Mouse (Mus musculus): ENCODE results near the gene Inpp5a. TPM values are rescaled to one million over a fixed set of nuclear protein-coding genes. Genes with fewer than 3 reads are reported as not detected.
A peak's percentile ranks its signal among the peaks of the same experiment; 100 is the strongest.

The Inpp5a gene
- total RNA-seq, 2 experiments from 2014 or later, result 28.6 to 29.6 TPM

GRCm38 (mm10) chr7:139439031-139439430, 50.1 kb downstream of the Inpp5a start:
- intact Hi-C loops (cut with DNase I), result no loop called here
- no peak for DNase-seq

GRCm38 (mm10) chr7:139439922-139440895, 51.3 kb downstream of the Inpp5a start:
- intact Hi-C loops (cut with DNase I), result no loop called here
- DNase-seq, result no peak

GRCm38 (mm10) chr7:139441022-139441421, 52.1 kb downstream of the Inpp5a start:
- DNase-seq, result peak; percentile 23
- intact Hi-C loops (cut with DNase I), result no loop called here

GRCm38 (mm10) chr7:139441761-139442211, 52.9 kb downstream of the Inpp5a start:
- DNase-seq, result peak; percentile 45
- intact Hi-C loops (cut with DNase I), result no loop called here

GRCm38 (mm10) chr7:139445621-139446020, 56.7 kb downstream of the Inpp5a start:
- DNase-seq, result no peak
- intact Hi-C loops (cut with DNase I), result no loop called here

GRCm38 (mm10) chr7:139447381-139447780, 58.5 kb downstream of the Inpp5a start:
- intact Hi-C loops (cut with DNase I), result no loop called here
- no peak for DNase-seq

- intact Hi-C loops (cut with DNase I), result no loop called here
- no peak for DNase-seq
These were observed 61.5 kb downstream of the Inpp5a start for GRCm38 (mm10) chr7:139450186-139450998.

GRCm38 (mm10) chr7:139451711-139452110, 62.8 kb downstream of the Inpp5a start:
- intact Hi-C loops (cut with DNase I), result no loop called here

GRCm38 (mm10) chr7:139452199-139452598, 63.3 kb downstream of the Inpp5a start:
- DNase-seq, result no peak

More at GRCm38 (mm10) chr7:139451711-139452110, 62.8 kb downstream of the Inpp5a start:
- no peak for DNase-seq

GRCm38 (mm10) chr7:139453198-139453597, 64.3 kb downstream of the Inpp5a start:
- intact Hi-C loops (cut with DNase I), result no loop called here

More at GRCm38 (mm10) chr7:139452199-139452598, 63.3 kb downstream of the Inpp5a start:
- intact Hi-C loops (cut with DNase I), result no loop called here

GRCm38 (mm10) chr7:139454285-139454684, 65.4 kb downstream of the Inpp5a start:
- DNase-seq, result no peak

More at GRCm38 (mm10) chr7:139453198-139453597, 64.3 kb downstream of the Inpp5a start:
- DNase-seq, result no peak

GRCm38 (mm10) chr7:139456759-139457158, 67.8 kb downstream of the Inpp5a start:
- DNase-seq, result no peak
- intact Hi-C loops (cut with DNase I), result no loop called here

More at GRCm38 (mm10) chr7:139454285-139454684, 65.4 kb downstream of the Inpp5a start:
- intact Hi-C loops (cut with DNase I), result no loop called here

GRCm38 (mm10) chr7:139461344-139461743, 72.4 kb downstream of the Inpp5a start:
- DNase-seq, result no peak
- intact Hi-C loops (cut with DNase I), result no loop called here

- intact Hi-C loops (cut with DNase I), result no loop called here
These were observed 73.2 kb downstream of the Inpp5a start for GRCm38 (mm10) chr7:139462142-139462541.

GRCm38 (mm10) chr7:139465538-139465937, 76.6 kb downstream of the Inpp5a start:
- intact Hi-C loops (cut with DNase I), result no loop called here
- DNase-seq, result no peak

More at GRCm38 (mm10) chr7:139462142-139462541, 73.2 kb downstream of the Inpp5a start:
- no peak for DNase-seq

GRCm38 (mm10) chr7:139466484-139467176, 77.7 kb downstream of the Inpp5a start:
- intact Hi-C loops (cut with DNase I), result no loop called here
- DNase-seq, result no peak

- intact Hi-C loops (cut with DNase I), result no loop called here
- no peak for DNase-seq
These were observed 78.4 kb downstream of the Inpp5a start for GRCm38 (mm10) chr7:139467177-139467895.

- no peak for DNase-seq
- intact Hi-C loops (cut with DNase I), result no loop called here
These were observed 79.0 kb downstream of the Inpp5a start for GRCm38 (mm10) chr7:139467896-139468279.

- peak; percentile 39 for DNase-seq
- intact Hi-C loops (cut with DNase I), result no loop called here
These were observed 79.5 kb downstream of the Inpp5a start for GRCm38 (mm10) chr7:139468440-139468839.

- intact Hi-C loops (cut with DNase I), result no loop called here
These were observed 80.5 kb downstream of the Inpp5a start for GRCm38 (mm10) chr7:139469457-139469856.

More at GRCm38 (mm10) chr7:139469457-139469856, 80.5 kb downstream of the Inpp5a start:
- DNase-seq, result peak; percentile 46
